Mouse (Mus musculus) MEL (cell line): ENCODE data around the gene Llph. TPM values are rescaled to one million over a fixed set of nuclear protein-coding genes. Genes with fewer than 3 reads are reported as not detected.

Experiments used
- DNase-seq: peaks from one replicate; pipeline ENCODE4 v3.0.0; 2011; ENCODE audit warnings: low read depth, low spot score
- H3K27ac ChIP-seq: 2 replicates; pipeline ENCODE4 v1.5.1; 2012; ENCODE audit warnings: low read depth, mild to moderate bottlenecking, control low read depth, low read length, moderate library complexity; ENCODE audit not compliant: control insufficient read depth
- H3K27me3 ChIP-seq, 2 experiments: fragments of 150-350 bp in 1 of 2; sonication (generic) in 1 of 2; 2 replicates each; pipeline ENCODE4 v1.6.1; 2012; ENCODE audit warnings: low read length in 2 of 2, mild to moderate bottlenecking in 2 of 2, improper control_type of control experiment in 1 of 2, moderate library complexity in 1 of 2; ENCODE audit not compliant: insufficient read depth in 2 of 2, control insufficient read depth in 1 of 2
- H3K36me3 ChIP-seq, 2 experiments: 2 replicates each; pipeline ENCODE4 v1.6.1; 2012 to 2014; ENCODE audit warnings: low read length in 2 of 2, improper control_type of control experiment in 1 of 2, inconsistent platforms in 1 of 2, mild to moderate bottlenecking in 1 of 2; ENCODE audit not compliant: insufficient read depth in 2 of 2, control insufficient read depth in 1 of 2
- H3K4me1 ChIP-seq, 2 experiments: fragments of 150-350 bp in 1 of 2; sonication (generic) in 1 of 2; 2 replicates each; pipeline ENCODE4 v1.6.1; 2012; ENCODE audit warnings: low read length in 2 of 2, improper control_type of control experiment in 1 of 2, mild to moderate bottlenecking in 1 of 2; ENCODE audit not compliant: insufficient read depth in 2 of 2, control insufficient read depth in 1 of 2
- H3K4me3 ChIP-seq, 2 experiments: fragments of 150-350 bp in 1 of 2; sonication (generic) in 1 of 2; 2 replicates each; pipeline ENCODE4 v1.5.1; 2012; ENCODE audit warnings: low read depth in 2 of 2, low read length in 2 of 2, mild to moderate bottlenecking in 2 of 2, moderate library complexity in 2 of 2, control low read depth in 1 of 2, improper control_type of control experiment in 1 of 2; ENCODE audit not compliant: control insufficient read depth in 1 of 2, insufficient read depth in 1 of 2
- H3K79me2 ChIP-seq: 2 replicates; pipeline ENCODE4 v1.6.1; 2012; ENCODE audit warnings: mild to moderate bottlenecking, low read length, moderate library complexity; ENCODE audit not compliant: control insufficient read depth, poor library complexity, insufficient read depth
- H3K9ac ChIP-seq: 2 replicates; pipeline ENCODE4 v1.6.1; 2012; ENCODE audit warnings: low read depth, mild to moderate bottlenecking, control low read depth, low read length, moderate library complexity; ENCODE audit not compliant: control insufficient read depth, poor library complexity, severe bottlenecking
- H3K9me3 ChIP-seq: fragments of 150-350 bp; sonication (generic); replicated peaks from 2 replicates; pipeline ENCODE4 v1.6.1; 2012; ENCODE audit warnings: mild to moderate bottlenecking, low read length, improper control_type of control experiment, moderate library complexity; ENCODE audit not compliant: insufficient read depth
- BHLHE40 ChIP-seq: IDR thresholded peaks from 2 replicates; pipeline ENCODE4 v1.6.1; 2012; ENCODE audit warnings: low read depth, mild to moderate bottlenecking, inconsistent platforms, low read length, improper control_type of control experiment, borderline replicate concordance
- CHD2 ChIP-seq: IDR thresholded peaks from 2 replicates; pipeline ENCODE4 v1.6.1; 2011; ENCODE audit warnings: low read length, improper control_type of control experiment
- CTCF ChIP-seq, 3 experiments: IDR thresholded peaks in 2 of 3; conservative IDR thresholded peaks in 1 of 3; 2 replicates each; pipeline ENCODE4 v1.5.1; 2011 to 2012; ENCODE audit warnings: low read length in 3 of 3, low read depth in 2 of 3, mild to moderate bottlenecking in 2 of 3, improper control_type of control experiment in 1 of 3, inconsistent platforms in 1 of 3, mixed read lengths in 1 of 3, moderate library complexity in 1 of 3; ENCODE audit not compliant: control insufficient read depth in 1 of 3, insufficient read depth in 1 of 3, poor library complexity in 1 of 3, severe bottlenecking in 1 of 3
- ELF1 ChIP-seq: IDR thresholded peaks from 2 replicates; pipeline ENCODE4 v1.6.1; 2014; ENCODE audit warnings: low read depth, mild to moderate bottlenecking, inconsistent platforms, low read length, improper control_type of control experiment, moderate library complexity
- EP300 ChIP-seq, 2 experiments: IDR thresholded peaks; 2 replicates each; pipeline ENCODE4 v1.6.1; 2011; ENCODE audit warnings: improper control_type of control experiment in 2 of 2, low read length in 2 of 2, low read depth in 1 of 2, mild to moderate bottlenecking in 1 of 2
- HCFC1 ChIP-seq: IDR thresholded peaks from 2 replicates; pipeline ENCODE4 v1.6.1; 2012; ENCODE audit warnings: low read depth, mild to moderate bottlenecking, inconsistent platforms, low read length, improper control_type of control experiment, moderate library complexity
- MAFK ChIP-seq: IDR thresholded peaks from 2 replicates; pipeline ENCODE4 v1.6.1; 2011; ENCODE audit warnings: low read depth, mild to moderate bottlenecking, low read length, improper control_type of control experiment, borderline replicate concordance
- POLR2A ChIP-seq, 2 experiments: IDR thresholded peaks; 2 replicates each; pipeline ENCODE4 v1.6.1; 2011 to 2012; ENCODE audit warnings: low read length in 2 of 2, mild to moderate bottlenecking in 2 of 2, control low read depth in 1 of 2, improper control_type of control experiment in 1 of 2, low read depth in 1 of 2, moderate library complexity in 1 of 2; ENCODE audit not compliant: control insufficient read depth in 1 of 2, insufficient read depth in 1 of 2, poor library complexity in 1 of 2
- POLR2AphosphoS2 ChIP-seq: IDR thresholded peaks from 2 replicates; pipeline ENCODE4 v1.6.1; 2011; ENCODE audit warnings: low read length, improper control_type of control experiment
- RAD21 ChIP-seq: IDR thresholded peaks from 2 replicates; pipeline ENCODE4 v1.6.1; 2011; ENCODE audit warnings: mild to moderate bottlenecking, low read depth, low read length, improper control_type of control experiment
- RCOR1 ChIP-seq: IDR thresholded peaks from 2 replicates; pipeline ENCODE4 v1.6.1; 2012; ENCODE audit warnings: low read depth, mild to moderate bottlenecking, inconsistent platforms, low read length, improper control_type of control experiment
- SMC3 ChIP-seq: IDR thresholded peaks from 2 replicates; pipeline ENCODE4 v1.6.1; 2011; ENCODE audit warnings: low read depth, low read length, improper control_type of control experiment
- TAL1 ChIP-seq: IDR thresholded peaks from 2 replicates; pipeline ENCODE4 v1.6.1; 2012; ENCODE audit warnings: mild to moderate bottlenecking, inconsistent platforms, low read length, moderate library complexity, mixed read lengths
- USF1 ChIP-seq: IDR thresholded peaks from 2 replicates; pipeline ENCODE4 v1.6.1; 2014; ENCODE audit warnings: low read depth, mild to moderate bottlenecking, inconsistent platforms, low read length, improper control_type of control experiment, moderate library complexity
- ZC3H11A ChIP-seq: IDR thresholded peaks from 2 replicates; pipeline ENCODE4 v1.6.1; 2012; ENCODE audit warnings: low read depth, mild to moderate bottlenecking, inconsistent platforms, low read length, improper control_type of control experiment
- ZMIZ1 ChIP-seq: IDR thresholded peaks from 2 replicates; pipeline ENCODE4 v1.6.1; 2012; ENCODE audit warnings: low read depth, mild to moderate bottlenecking, inconsistent platforms, low read length, improper control_type of control experiment, moderate library complexity
- polyA plus RNA-seq, 2 experiments: library from polyadenylated mRNA; stranded (reverse) in 1 of 2; unstranded in 1 of 2; fragments of >175 nt in 1 of 2; fragments of >200 nt in 1 of 2; gene quantifications; 2 replicates each; pipeline versions ENCODE4 v1.2.1 to v1.2.4; 2012; ENCODE audit warnings: low replicate concordance in 2 of 2, low read depth in 1 of 2; ENCODE audit not compliant: insufficient read length in 2 of 2, insufficient read depth in 1 of 2, missing spikeins in 1 of 2
- total RNA-seq: library from RNA; depleted of rRNA; stranded (reverse); fragments of 300-350 nt; gene quantifications from 2 replicates; pipeline ENCODE4 v1.2.3, GENCODE M21; 2012

Gene Llph
- total and polyA plus RNA-seq, 3 experiments = 97.5 to 243 TPM; not detected in 1

DNA sequence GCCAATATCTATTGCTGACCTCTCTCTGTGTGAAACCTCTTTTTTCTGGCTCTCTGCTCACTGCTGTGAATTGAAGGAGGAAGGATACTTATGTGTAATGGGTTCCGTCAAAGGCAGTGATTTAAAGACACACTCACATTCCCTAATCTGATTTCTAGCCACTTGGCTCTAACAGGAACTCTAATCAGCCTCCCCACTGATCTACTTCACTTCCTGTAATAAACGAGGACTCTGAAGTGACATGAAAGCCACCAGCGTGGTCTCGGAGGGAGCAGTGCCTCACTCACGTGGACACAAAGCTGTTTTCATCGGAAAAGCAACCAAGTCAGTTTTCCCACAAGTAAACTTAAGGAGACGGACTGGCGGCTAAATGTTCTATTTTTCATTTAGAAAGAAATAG lies 25.9 kb downstream of the Llph start:
- Histone ChIP-seq H3K9me3 (no peaks in the 10 kb centered on the region), H3K4me1 (no peaks in the 10 kb centered on the region), H3K27me3 (no peaks in the 10 kb centered on the region; a peak in 1 of 4 replicates), H3K9ac (no peak overlapping the region), H3K4me3 (no peak overlapping the region), H3K36me3 (no peaks in the 10 kb centered on the region), H3K27ac (no peak overlapping the region), H3K79me2 (no peaks in the 10 kb centered on the region)
- DNase-seq = no peak
- peak; percentile 72; the same call in 1 of the 2 replicates for TF ChIP-seq RCOR1
- no peak for TF ChIP-seq POLR2AphosphoS2

DNA sequence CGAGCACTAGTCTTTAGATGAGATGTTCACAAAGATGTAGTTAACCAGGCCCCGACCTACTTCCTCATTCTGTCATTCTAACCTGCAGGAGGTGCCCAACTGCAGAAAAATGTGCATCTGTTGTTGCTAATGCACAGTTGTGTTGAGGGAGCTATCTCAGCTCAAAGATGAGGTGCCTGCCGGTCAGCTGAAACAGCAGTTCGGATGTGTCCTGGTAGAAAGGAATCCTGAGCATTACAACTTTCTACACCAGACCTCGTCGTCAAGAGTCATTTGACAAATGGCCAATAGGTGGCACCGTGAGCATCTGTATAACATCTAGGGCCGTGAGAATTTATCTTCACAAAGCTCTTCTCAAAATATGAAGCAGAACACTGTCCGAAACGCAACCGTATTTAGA lies 30.4 kb downstream of the Llph start:
- no peaks in the 10 kb centered on the region for H3K36me3 ChIP-seq
- H3K9me3 ChIP-seq = no peaks in the 10 kb centered on the region
- no peaks in the 10 kb centered on the region for H3K79me2 ChIP-seq
- TF ChIP-seq USF1 (no peak), CTCF (IDR thresholded peaks at IDR 0.05 in 2 of 3, conservative IDR thresholded peaks at IDR 0.05 in 1 of 3; ENCODE audit: control insufficient read depth in 1 of 3, insufficient read depth in 1 of 3, low read depth in 2 of 3, low read length in 3 of 3, poor library complexity in 1 of 3, severe bottlenecking in 1 of 3) (peak; percentile 33 to 70 (median 60)), ELF1 (peak; percentile 54; the same call in 1 of the 2 replicates), RAD21 (peak; percentile 63), POLR2A (IDR thresholded peaks at IDR 0.05; ENCODE audit: control insufficient read depth in 1 of 2, insufficient read depth in 1 of 2, low read depth in 1 of 2, low read length in 2 of 2, poor library complexity in 1 of 2) (no peak), ZC3H11A (peak; percentile 17; the same call in 1 of the 2 replicates), SMC3 (peak; percentile 47), TAL1 (no peak)
- TF ChIP-seq, all 39 proteins: peak for 5
- Histone ChIP-seq H3K27me3 (no peaks in the 10 kb centered on the region; a peak in 1 of 4 replicates), H3K4me1 (no peaks in the 10 kb centered on the region), H3K4me3 (peak overlapping the region in 1 of 2 experiments; percentile 42; a peak in 2 of 4 replicates), H3K27ac (no peak overlapping the region), H3K9ac (no peak overlapping the region)
- DNase-seq = peak; percentile 75

DNA sequence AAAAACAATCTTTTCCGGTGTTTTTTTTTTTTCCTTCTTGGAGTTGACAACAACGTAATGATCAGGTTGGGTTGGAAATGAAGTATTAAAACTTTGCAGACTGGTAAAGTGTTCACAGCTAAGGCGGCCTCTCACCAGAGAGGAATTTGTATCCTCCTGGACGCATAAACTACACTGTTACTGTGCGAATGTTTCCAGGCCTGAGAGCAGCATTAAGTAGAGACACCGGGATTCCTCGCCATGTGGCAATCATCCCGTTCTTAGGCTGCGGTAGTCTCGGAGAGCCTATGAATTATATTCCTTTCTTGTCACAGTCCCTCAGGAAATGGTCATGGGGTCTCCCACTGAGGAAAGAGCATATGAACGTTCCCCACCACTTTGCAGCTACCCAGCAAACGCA lies 40.9 kb downstream of the Llph start:
- Histone ChIP-seq H3K4me3 (no peak overlapping the region), H3K4me1 (peaks cover 0 to 5% of the 10 kb centered on the region in 2 experiments; a peak in 2 of 4 replicates), H3K79me2 (no peaks in the 10 kb centered on the region), H3K9me3 (no peaks in the 10 kb centered on the region), H3K9ac (no peak overlapping the region), H3K27me3 (peaks cover 0 to 2% of the 10 kb centered on the region in 2 experiments; a peak in 2 of 4 replicates), H3K27ac (no peak overlapping the region), H3K36me3 (peaks cover 0 to 7% of the 10 kb centered on the region in 2 experiments; a peak in 2 of 4 replicates)
- TF ChIP-seq CHD2 = no peak
- no peak for TF ChIP-seq HCFC1
- no peak for TF ChIP-seq ZMIZ1
- TF ChIP-seq SMC3 = no peak
- no peak for TF ChIP-seq EP300 (IDR thresholded peaks at IDR 0.05; ENCODE audit: low read depth in 1 of 2, low read length in 2 of 2)
- no peak for TF ChIP-seq MAFK
- TF ChIP-seq BHLHE40 = no peak
- TF ChIP-seq ZC3H11A = no peak
- no peak for DNase-seq
